Mouse (Mus musculus): ENCODE data around the gene Pknox2. TPM values are rescaled to one million over a fixed set of nuclear protein-coding genes. Genes with fewer than 3 reads are reported as not detected.

Pknox2 gene
- polyA plus RNA-seq, 1 experiment: 58.9 TPM

DNA sequence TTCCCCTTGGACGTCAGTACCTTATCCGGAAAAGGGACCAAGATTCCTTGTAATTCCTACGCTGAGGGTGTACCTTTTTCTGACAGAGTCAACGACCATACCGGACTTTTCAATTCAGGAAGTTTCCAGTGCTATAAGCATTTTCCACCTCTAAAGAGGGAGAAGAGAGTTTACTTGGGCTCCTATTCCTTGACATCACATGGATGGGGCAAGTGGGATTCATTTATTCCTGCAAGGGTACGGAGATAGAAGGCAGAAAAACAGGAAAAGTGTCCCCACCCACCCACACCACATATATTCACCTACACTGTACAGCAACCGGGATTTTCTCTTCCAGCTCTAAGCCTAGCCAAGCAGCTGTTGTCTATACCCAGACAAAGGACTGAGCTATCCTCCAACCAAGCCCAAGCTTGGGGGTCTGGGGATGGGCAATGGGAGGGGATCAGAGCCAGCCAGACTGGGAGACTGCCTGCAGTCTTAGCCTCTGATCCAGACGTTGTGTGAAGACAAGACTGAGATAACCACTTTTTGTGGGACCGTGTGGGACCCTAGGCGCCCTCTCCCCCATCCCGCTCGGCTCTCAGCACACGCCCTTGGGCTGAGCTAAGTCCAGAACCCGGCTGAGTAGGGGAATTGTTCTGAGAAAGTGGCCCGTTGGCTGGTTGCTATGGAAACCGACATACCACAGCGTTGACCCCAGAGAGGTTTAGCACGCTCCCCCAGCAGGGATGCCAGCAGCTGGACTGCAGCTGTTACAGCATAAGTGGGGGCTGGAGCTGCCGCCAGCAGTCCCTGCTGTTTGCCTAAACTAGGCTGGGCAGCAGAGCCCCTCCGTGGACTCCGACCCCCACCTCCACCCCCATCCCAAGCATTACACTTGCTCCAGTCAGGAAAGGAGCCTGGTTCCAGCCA is 93.3 kb downstream of the Pknox2 start:
- peak in 1 of 2 experiments; percentile 34 for DNase-seq (ENCODE audit: extremely low spot score in 1 of 2, low spot score in 1 of 2)

DNA sequence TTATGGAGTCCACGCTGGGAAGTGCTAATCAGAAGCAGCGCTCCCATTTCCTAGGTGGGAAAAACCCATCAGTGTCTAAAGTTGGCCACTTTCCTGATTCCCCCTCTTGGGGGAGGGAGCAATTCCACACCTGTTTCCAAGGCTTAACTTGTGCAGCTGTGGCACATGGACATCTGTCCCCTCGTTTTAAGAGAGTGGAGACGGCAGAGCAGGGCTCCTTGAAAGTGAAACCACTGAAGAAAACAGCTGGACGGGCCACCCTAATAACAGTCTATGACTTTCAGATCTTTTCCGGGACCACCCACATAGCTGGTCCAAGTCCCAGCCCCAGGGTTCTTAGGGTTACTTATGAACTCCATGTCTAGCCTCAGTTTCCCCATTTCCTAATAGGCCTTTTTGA is 94.2 kb downstream of the Pknox2 start:
- DNase-seq (ENCODE audit: extremely low spot score in 1 of 2, low spot score in 1 of 2): no peak

- no peak for DNase-seq (ENCODE audit: extremely low spot score in 1 of 2, low spot score in 1 of 2)
These were observed 95.5 kb downstream of the Pknox2 start for GRCm38 (mm10) chr9:37051669-37052068.

DNA sequence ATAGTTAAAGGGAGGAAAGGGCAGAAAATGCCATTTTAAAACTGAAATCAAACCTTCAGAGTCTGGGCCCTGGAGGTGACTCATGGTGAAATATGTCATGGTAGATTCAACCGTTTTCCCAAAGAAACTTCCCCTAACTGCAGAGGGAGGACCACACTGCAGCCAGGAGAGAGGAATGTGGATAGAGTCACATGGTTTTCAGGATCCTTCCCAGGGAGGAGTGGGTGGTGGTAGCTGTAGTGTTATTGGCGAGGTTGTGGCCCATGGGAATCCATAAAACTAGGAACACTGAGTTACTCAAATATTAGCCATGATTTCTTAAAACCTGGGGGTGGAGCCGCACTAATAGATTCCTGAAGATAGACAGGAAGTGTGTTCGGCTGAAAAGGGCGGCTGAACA is 99.7 kb downstream of the Pknox2 start:
- no peak for DNase-seq (ENCODE audit: extremely low spot score in 1 of 2, low spot score in 1 of 2)

- no peak for DNase-seq (ENCODE audit: extremely low spot score in 1 of 2, low spot score in 1 of 2)
These were observed 101.3 kb downstream of the Pknox2 start for GRCm38 (mm10) chr9:37045875-37046274.

DNA sequence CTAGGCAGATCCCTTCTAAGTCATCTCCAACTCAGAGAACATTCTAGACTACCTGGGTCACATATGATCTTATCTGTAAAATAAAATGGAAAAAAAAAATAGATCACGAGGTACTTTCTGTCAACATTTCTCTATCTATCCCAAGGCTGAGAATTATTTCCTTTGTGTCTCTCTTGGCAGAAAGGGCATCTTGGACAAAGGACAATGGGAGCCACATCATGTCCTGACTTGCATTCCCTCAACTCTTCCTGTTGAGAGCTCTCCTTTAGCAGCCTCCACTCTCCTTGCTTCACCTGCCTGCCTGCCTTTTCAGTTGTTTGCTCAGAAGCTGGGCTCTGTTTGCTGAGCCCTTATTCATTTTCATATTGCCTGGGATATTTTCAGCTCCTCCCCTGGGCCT is 103.0 kb downstream of the Pknox2 start:
- no peak for DNase-seq (ENCODE audit: extremely low spot score in 1 of 2, low spot score in 1 of 2)

DNA sequence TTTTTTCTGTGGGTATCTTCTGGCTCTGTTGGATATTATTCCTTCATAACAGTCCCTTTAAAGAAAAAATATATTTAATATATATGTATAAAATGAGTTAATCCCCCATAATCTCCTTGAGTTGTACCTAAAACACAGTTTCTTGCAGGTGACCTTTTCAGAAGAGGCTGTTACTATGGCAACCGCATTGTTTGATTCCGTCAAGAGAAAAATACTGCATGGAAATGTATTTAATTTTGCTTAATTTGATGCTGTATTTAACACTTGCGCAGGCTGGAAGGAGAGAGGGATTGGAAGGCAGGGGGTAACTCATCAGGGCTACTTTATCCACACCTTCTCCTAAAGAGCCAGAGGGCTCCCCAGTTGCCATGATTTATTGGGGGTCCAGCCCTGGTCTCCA is 108.3 kb downstream of the Pknox2 start:
- DNase-seq (ENCODE audit: extremely low spot score in 1 of 2, low spot score in 1 of 2): peak in 1 of 2 experiments; percentile 31

- DNase-seq (ENCODE audit: extremely low spot score in 1 of 2, low spot score in 1 of 2): no peak
These were observed 108.8 kb downstream of the Pknox2 start for GRCm38 (mm10) chr9:37038445-37038844.

DNA sequence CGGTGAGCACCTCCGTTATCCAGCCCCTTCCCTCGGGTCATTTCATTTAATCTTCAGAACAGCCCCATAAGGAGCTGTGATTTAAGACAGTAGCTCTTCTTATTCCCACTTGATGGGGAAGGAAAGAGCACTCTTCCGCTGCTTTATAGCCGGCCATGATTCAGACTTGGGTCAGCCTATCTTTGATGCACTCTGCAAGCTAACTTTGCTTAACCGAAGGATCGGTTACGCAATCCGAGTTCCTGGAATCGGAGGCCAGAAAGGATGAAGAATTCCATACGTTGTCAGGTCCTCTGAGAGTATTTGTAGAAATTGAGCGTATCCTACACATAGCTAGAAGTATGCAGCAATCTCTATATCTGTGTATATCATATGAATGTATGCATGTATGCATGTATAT is 109.8 kb downstream of the Pknox2 start:
- peak in 1 of 2 experiments; percentile 32 for DNase-seq (ENCODE audit: extremely low spot score in 1 of 2, low spot score in 1 of 2)

GRCm38 (mm10) chr9:37035248-37035647 is 112.0 kb downstream of the Pknox2 start:
- no peak for DNase-seq (ENCODE audit: extremely low spot score in 1 of 2, low spot score in 1 of 2)

DNA sequence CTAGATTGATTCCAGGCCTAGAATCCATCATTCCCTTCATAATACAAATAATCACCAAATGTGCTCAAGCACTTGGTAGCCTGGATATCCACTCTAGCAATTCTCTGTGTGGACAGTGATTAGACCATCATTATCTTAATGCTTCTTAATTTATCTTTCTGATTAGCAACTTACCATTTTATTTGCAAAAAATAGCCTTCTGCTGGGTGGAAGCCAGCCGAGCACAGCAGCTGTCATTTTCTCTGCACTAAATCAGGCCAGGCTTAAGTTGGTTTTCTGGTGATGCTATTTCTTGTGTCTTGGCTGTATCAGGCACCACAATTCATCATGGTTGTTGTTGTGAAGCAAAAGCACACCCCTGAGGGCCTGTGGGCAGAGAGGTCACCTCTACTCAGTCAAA is 112.9 kb downstream of the Pknox2 start:
- peak in 1 of 2 experiments; percentile 28 for DNase-seq (ENCODE audit: extremely low spot score in 1 of 2, low spot score in 1 of 2)

GRCm38 (mm10) chr9:37030347-37031213 is 116.6 kb downstream of the Pknox2 start:
- no peak for DNase-seq (ENCODE audit: extremely low spot score in 1 of 2, low spot score in 1 of 2)

DNA sequence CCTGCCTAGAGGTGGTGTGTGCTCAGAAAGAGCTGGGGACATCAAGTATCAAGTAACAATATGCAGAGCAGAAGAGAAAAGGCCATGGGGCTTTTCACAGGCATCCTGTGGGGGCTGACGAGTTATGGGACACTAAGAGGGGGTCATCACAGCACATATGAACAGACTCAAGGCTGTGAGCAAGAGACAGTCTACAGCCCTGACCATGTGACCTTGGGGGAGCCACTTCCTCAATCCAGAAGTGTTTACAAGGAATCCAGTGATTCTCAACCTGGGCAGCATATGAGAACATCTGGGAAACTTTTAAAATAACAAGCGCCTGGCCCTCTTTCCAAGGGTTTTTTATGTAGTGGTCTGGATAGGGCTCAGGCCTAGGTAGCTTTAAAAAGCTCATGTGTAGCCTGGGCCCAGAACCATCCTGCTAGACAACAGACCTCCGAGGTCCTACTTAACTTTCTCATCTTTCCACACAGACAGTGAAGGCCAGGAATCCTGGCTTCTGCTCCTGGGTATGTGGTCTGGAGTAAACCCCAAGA is 117.3 kb downstream of the Pknox2 start:
- DNase-seq (ENCODE audit: extremely low spot score in 1 of 2, low spot score in 1 of 2): no peak

DNA sequence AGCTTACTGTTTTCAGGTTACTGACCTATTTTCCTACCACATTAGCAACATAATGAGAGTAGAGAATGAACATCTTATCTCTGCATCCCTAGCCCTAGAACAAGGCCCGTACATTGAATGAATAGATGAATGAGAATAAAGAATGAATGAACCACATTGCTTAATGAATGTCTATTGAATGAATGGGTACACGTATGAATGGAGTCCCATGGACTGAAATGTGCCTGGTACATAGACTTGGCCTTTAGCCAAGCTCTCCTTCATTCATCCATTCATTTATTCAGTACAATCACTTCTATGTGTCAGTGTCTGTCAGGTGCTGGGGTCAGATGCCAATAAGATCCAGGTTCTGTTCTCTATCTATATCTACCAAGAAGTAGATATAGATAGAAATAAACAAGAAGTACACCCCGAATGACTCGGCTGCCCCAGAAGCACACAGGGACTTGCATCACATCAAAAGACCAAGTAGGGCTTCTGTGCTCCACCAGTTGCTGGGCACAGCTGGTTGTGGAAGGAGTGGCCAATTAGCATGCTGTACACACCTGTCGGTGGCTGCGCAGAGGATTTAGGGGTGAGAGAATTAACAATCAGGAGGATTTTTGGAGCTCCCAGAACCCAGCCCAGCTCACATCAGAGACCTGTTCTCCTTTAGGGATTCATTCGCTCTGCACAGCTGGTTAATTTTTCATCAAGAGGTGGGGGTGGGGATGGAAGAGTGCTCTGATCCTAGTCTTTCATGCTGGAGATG is 119.2 kb downstream of the Pknox2 start:
- DNase-seq (ENCODE audit: extremely low spot score in 1 of 2, low spot score in 1 of 2): no peak

DNA sequence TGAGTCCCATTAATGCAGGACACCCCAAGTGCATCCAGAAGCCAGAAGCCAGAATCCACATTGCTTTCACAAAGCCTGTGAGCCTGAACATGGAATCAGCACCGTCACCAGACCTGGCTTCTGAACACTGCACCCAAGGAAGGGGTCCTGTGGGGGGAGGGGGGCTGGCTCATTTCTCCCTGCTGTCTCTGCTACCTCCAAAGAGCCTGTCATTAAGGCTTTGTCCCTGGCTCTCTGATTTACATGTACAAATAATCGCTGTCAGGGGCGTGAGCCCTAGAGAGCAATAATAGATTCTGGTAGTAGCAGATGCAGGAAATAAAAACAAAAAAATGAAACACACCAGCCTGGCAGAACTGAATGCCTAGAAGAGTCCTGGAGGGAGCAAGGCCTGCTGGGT is 121.3 kb downstream of the Pknox2 start:
- DNase-seq (ENCODE audit: extremely low spot score in 1 of 2, low spot score in 1 of 2): no peak

- no peak for DNase-seq (ENCODE audit: extremely low spot score in 1 of 2, low spot score in 1 of 2)
These were observed 125.5 kb downstream of the Pknox2 start for GRCm38 (mm10) chr9:37021586-37022230.

DNA sequence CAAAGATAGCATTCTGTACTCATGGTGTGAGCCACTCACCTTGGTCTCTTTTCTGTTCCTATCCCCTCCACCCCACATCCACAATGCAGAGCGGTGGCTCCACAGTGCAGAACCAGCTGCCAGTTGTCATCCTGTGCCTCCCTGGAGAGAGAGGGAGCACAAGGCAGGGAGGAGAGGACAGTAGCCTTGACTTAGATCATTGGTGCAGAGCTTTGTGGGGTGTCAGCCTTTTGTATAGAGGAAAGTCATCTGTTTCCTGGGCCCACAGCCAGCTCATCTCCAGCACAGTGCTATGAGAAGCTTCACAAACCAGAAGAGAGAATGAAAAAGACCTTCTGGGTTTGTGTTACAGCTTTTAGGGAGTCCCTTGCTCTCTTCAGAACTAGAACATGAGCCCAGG is 129.1 kb downstream of the Pknox2 start:
- DNase-seq (ENCODE audit: extremely low spot score in 1 of 2, low spot score in 1 of 2): peak; percentile 57 to 75

DNA sequence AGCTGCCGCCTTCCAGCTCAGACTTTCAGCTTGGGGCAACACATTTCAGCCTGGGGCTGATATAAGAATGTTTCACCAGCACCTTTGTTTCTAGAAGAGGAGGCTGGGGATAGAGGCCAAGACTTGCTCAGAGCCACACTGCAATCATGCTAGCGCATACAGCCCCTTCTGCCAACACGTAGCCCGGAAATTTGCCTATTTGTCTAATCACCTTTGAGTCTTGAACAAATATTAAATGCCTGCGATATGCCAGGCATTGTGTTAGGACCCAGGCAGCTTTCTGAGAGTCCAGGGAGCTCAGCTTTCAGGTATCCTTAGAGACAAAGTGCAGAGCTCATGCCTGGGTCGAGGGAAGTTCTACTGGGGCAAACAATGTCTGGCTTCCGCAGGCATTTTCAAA is 130.0 kb downstream of the Pknox2 start:
- no peak for DNase-seq (ENCODE audit: extremely low spot score in 1 of 2, low spot score in 1 of 2)

DNA sequence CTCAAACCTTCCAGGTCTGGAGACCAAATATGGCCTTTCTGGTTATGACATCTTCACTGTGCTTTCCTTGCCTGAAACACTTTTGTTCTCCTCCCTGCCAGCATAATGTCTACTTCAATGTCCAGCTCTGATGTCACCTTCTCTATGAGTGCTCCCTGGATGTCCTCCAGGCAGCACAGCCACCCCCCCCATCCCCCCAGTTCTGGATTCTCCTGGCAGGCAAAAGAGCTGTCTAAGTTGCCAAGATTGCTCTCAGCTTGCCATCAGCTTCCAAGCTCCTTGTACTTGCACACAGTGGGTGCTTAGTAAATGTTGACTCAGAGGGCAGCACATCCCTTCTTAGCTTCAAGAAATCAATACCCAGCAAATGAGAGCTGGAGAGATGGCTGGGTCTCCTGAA is 131.0 kb downstream of the Pknox2 start:
- DNase-seq (ENCODE audit: extremely low spot score in 1 of 2, low spot score in 1 of 2): no peak

GRCm38 (mm10) chr9:37013565-37013964 is 133.6 kb downstream of the Pknox2 start:
- DNase-seq (ENCODE audit: extremely low spot score in 1 of 2, low spot score in 1 of 2): no peak
